Mouse (Mus musculus) spleen, adult 2 months (tissue): ENCODE data around the gene AU040320.
A peak's percentile ranks its signal among the peaks of the same experiment; 100 is the strongest.

Experiments used
- CTCF ChIP-seq: fragments of 200-500 bp; IDR thresholded peaks from 2 replicates; pipeline ENCODE4 v1.5.1; 2011; ENCODE audit warnings: mild to moderate bottlenecking, inconsistent platforms; ENCODE audit not compliant: insufficient read depth, insufficient read length, insufficient replicate concordance; ENCODE audit errors: extremely low read depth
- POLR2A ChIP-seq: fragments of 200-500 bp; IDR thresholded peaks from 2 replicates; pipeline ENCODE4 v1.6.1; 2011; ENCODE audit warnings: low read depth, low read length, inconsistent platforms

DNA sequence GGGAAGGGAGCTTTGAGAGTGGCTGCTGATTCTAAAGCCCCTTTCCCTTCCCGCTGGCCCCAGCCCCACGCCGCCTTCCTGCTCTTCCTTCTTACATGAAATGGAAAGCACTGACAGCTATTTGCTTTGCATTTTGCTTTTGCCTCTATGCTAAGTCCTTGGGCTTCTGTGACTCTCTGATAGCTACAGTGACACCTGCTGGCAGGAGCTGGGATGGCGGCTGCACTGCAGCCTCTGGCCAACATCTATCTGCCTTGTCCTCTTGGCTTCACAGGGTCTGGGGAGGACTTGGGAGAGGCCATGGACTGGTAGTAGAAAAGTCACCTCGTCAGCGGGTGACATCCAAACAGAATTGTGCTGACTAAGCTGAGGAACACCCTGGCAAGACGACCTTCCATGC, 86.5 kb downstream of the AU040320 start:
- no peak for TF ChIP-seq POLR2A
- peak; percentile 81; the same call in 1 of the 2 replicates for TF ChIP-seq CTCF
